Mouse (Mus musculus) lung, adult 2 months (tissue): ENCODE measurements at regions not wholly inside any gene's neighbourhood (a gene's known extent, or its start where the extent isn't known, plus 50 kb on each side); places are given as distances from the start of the nearest gene placed in this dataset.

Source experiments
- DNase-seq: peaks from one replicate; pipeline ENCODE4 v3.0.0; 2022
- H3K4me1 ChIP-seq: fragments of 200-500 bp; 2 replicates; pipeline ENCODE4 v1.6.1; 2011; ENCODE audit warnings: low read length; ENCODE audit not compliant: control insufficient read depth, insufficient read depth
- H3K4me3 ChIP-seq: fragments of 200-500 bp; replicated peaks from 2 replicates; pipeline ENCODE3; 2011; ENCODE audit warnings: low read depth, mild to moderate bottlenecking, control low read depth, low read length; ENCODE audit errors: extremely low read depth
- CTCF ChIP-seq: fragments of 200-500 bp; IDR thresholded peaks from 2 replicates; pipeline ENCODE4 v1.5.1; 2011; ENCODE audit warnings: mild to moderate bottlenecking, low read length, control low read depth; ENCODE audit not compliant: insufficient read depth
- POLR2A ChIP-seq: fragments of 200-500 bp; IDR thresholded peaks from 2 replicates; pipeline ENCODE4 v1.6.1; 2011; ENCODE audit warnings: low read depth, mild to moderate bottlenecking, control low read depth, low read length, borderline replicate concordance; ENCODE audit errors: extremely low read depth
- WGBS: fragments of 180-500 bp; shearing (Covaris S2); methylation state at CpG from one replicate; pipeline ENCODE4 v1.1.7; 2018; 5-methylcytosine and 5-hydroxymethylcytosine counted together

DNA sequence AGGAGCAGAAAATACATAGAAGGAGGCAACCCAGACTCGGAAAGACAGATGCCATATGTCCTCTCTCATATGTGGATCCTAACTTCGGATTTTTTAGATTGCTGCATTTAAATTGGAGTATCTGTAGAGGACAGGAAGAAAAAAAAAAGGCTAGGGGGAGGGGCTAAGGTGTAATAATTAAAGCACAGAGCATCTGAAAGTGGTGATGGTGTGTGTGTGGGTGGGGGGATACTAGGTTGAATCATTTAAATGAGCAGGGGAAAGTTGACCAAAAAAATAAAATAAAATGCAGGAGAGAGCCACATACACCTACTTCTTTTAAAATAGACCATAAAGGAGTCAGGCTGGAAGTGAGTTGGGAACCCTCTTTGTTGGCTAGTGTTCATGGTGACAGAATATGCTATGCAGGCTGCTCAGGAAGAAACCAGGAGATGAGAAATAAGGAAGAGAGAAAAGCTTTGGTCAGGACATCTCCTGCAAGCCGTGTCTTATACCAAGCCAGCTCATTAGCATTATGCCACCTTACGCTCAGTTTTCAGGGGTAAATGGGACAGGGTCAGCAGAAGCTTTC lies 104.7 kb upstream of the Ptprm start:
- TF ChIP-seq CTCF (no peak), POLR2A (no peak)
- no peak for DNase-seq
- H3K4me3 ChIP-seq: no peak overlapping the region
- 86% methylated on average over 4 of the region's 4 CpGs for WGBS
- H3K4me1 ChIP-seq: no peaks in the 10 kb centered on the region

DNA sequence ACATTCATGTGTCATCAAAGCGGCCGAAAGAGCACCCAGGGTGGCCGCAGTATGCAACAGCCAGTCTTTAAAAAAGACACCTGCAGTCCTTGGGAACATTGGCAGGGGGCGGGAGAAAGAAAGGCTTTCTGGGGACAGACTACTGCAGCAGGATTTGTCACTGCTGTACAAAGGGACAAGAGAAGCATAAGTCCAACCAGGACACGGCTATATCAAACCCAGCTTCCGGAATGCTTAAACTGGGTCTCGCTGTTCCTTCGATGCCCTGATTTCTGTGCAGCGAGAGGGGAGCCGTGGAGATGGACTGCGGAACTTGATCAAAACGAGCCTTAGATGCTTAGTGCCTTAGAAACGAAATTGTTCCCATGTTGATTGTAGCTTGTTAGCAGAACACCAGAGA lies 97.7 kb upstream of the Ptprm start:
- TF ChIP-seq CTCF: no peak
- no peak for TF ChIP-seq POLR2A
- Histone ChIP-seq H3K4me3 (no peak overlapping the region), H3K4me1 (no peaks in the 10 kb centered on the region)
- DNase-seq: no peak
- WGBS: 84% methylated on average over 13 of the region's 13 CpGs

DNA sequence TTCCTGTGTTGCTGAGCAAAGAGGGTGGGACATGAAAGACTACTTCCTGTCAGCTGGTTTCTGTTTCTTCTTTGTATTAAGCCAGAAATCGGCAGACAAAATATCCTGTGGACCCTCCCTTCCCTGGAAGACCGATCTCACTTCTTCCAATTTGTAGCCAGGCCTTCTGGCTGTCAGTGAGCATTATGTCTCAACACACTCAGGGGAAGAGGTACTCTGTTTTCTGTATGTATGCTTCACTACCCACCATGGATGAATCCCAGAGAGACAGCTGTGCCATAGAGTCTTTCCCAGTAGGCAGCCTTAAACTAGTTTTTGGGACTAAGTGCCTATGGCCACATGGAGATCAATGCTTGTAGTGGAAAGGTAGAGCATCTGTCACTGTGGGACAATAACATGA lies 96.8 kb upstream of the Ptprm start:
- H3K4me3 ChIP-seq: peak overlapping the region; percentile 26
- no peak for TF ChIP-seq CTCF
- TF ChIP-seq POLR2A: no peak
- DNase-seq: no peak
- 29% methylated on average over 2 of the region's 2 CpGs for WGBS
- no peaks in the 10 kb centered on the region for H3K4me1 ChIP-seq

DNA sequence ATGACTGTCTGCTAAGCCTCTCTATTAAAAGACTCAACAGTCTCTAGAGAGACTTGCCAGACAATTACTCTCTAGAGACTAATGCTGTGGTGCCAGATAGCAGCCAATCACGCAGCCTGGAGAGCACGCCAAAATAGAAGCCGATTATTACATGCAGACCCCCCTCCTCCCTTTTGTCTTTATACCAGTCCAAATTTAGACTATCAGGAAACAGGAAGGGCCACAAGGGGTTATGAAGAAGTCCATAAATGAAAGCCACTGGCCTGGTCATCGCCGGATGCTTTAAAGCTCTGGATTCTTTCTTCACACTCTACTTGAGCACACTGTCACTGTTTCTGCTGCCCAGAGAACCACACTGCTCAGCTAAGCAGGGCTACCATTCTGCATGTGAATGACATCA lies 95.8 kb upstream of the Ptprm start:
- H3K4me1 ChIP-seq: no peaks in the 10 kb centered on the region
- no peak overlapping the region for H3K4me3 ChIP-seq
- no peak for TF ChIP-seq POLR2A
- TF ChIP-seq CTCF: no peak
- WGBS: 52% methylated on average over 5 of the region's 5 CpGs
- no peak for DNase-seq

DNA sequence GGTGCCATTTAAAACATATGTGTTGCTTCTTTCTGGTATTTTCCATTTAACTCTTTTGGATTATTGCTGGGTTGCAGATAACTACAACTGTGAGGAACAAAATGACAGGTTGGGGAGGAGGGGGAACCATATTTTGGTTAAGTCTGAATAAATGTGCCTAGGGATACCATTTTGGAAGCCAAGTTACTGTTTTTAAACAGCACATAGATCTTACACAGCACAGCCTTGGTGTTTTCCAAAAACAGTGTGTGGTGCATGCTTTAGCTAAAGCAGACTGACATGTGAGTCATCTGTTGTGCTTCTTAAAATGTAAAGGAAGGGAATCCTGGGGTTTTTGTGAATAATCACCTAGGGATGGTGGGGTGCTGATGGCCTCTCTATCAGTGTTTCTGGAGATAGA lies 91.7 kb upstream of the Ptprm start:
- no peak for DNase-seq
- TF ChIP-seq CTCF (no peak), POLR2A (no peak)
- Histone ChIP-seq H3K4me3 (no peak overlapping the region), H3K4me1 (no peaks in the 10 kb centered on the region)

DNA sequence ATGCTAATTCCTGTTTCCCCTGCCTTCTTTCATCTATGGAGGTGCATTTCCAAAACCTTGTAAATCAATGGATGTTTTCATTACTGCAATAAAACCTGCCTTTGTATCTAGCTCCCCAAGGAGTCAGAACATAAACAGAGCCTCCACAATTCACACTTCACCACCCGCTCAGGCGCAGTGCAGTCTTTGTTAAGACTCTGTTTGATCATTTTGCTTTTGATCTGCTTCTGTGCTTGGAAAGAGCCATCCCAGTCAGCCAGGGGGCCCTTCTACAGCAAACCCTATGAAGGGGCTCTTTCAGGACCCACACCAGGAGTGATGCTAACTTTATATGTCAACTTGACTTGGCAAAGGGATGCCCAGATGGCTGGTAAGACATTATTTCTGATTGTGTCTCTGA lies 86.7 kb upstream of the Ptprm start:
- no peak for TF ChIP-seq CTCF
- TF ChIP-seq POLR2A: no peak
- no peaks in the 10 kb centered on the region for H3K4me1 ChIP-seq
- 83% methylated on average over 2 of the region's 2 CpGs for WGBS
- no peak overlapping the region for H3K4me3 ChIP-seq
- DNase-seq: no peak

DNA sequence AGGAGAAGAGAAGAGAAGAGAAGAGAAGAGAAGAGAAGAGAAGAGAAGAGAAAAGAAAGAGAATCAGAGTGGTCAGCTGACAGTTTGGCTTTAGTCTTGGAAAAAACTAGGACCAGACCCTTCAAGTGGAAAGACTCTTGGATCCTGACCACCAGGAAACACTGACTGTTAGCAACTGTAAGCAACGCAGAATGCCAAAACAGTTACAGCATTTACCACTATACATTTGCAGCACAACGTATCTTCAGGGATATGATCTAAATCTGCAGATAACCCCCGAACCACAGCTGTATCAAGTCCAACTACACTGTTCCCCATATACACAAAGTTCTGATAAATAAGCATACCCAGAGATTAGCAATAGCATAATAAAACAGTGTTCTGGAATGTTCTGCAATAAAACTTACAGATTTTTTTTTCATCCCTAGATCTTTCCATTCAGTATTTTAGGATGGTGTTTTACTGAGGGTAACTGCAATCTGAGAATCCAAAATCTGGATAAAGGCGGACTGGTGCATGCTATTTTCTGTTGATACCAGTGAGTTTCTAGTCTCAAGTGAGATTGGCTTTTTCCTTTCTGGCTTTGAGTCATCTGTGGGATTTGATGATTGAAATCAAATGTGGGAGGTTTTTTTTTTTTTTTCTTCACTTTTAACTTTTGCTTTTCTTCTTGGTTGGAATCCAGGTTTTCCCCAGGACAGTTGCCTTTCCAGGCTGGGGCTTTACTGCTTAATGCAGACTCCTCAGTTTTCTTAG lies 65.9 kb upstream of the Ptprm start:
- no peak for DNase-seq
- no peaks in the 10 kb centered on the region for H3K4me1 ChIP-seq
- TF ChIP-seq CTCF (no peak), POLR2A (no peak)
- WGBS: 65% methylated on average over 4 of the region's 4 CpGs
- H3K4me3 ChIP-seq: no peak overlapping the region

DNA sequence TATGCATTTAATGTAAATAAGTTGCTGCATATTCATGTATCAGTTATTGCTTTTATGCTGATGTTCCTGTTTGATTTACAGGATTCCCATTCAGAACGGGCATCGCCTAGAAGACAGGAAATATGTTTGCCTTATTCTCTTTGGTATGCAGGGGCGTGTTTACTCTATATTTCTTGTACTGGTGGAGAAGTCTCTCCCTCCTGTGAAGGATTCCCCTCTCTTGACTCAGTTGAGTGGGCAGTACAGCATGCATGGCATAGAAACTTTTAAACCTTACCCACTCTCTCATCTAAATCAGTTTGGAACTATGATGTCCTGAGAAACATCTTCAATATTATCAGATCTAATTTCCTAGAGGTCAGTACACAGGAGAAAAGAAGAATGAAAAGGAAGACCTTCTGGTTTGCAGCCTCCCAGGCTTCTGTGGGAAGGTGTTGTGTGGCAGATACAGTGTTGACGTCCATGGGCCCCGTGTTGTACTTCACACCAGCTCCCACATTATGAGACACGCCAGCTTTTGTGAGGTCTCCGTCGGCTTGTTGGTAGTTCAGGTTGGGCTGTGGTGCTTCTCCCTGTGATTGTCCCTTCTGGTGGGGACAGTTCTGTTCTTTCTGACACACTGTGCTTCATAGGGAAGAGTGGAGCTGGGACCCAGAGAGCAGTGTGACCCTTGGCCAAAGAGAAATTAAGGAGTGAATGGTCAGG lies 58.4 kb upstream of the Ptprm start:
- Histone ChIP-seq H3K4me1 (no peaks in the 10 kb centered on the region), H3K4me3 (no peak overlapping the region)
- TF ChIP-seq CTCF (no peak), POLR2A (no peak)
- no peak for DNase-seq
- 69% methylated on average over 8 of the region's 8 CpGs for WGBS

DNA sequence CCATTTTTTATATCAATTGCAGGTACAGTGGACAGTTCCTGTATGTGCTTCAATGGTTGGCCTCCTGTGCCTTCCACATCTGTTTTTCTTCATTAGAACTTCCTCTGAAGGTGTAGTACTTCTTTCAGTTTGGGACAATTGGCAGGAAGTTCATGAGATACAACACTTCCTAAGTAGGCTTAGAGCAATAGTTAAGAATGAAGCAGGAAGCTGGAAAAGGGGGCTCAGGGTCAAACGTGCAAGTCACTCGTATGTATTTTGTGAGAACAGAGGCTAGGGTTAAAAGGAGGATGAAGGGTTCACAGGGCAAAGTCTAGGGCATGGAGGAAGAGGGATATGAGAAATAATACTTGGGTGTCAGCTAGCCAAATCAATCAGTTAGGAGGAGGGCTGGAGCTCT lies 55.7 kb upstream of the Ptprm start:
- WGBS: 43% methylated on average over 2 of the region's 2 CpGs
- no peak for TF ChIP-seq CTCF
- no peak for TF ChIP-seq POLR2A
- no peak for DNase-seq
- H3K4me1 ChIP-seq: no peaks in the 10 kb centered on the region
- H3K4me3 ChIP-seq: no peak overlapping the region

DNA sequence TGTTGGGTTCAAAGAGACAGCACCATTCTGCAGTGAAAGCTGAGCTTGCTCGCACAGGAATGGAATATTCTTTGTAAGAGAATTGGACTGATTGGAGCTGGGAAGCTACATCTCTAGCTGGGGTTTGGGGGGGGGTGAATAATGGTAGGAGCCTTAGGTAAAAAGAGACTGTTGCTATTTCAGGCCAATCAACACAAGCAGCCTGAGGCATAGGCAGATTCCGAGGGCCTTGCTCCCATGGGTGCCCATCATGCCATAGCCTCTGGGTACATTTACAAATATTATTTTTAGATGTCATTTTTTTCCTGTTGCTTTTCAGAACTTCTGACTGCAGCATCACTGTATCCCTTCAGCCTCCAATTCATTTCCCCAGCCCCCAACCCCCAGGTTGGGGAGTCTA lies 51.7 kb upstream of the Ptprm start:
- H3K4me3 ChIP-seq: no peak overlapping the region
- TF ChIP-seq POLR2A (no peak), CTCF (no peak)
- H3K4me1 ChIP-seq: no peaks in the 10 kb centered on the region
- no peak for DNase-seq
- WGBS: 92% methylated on average over 2 of the region's 2 CpGs
